Mouse (Mus musculus) heart, embryonic 13.5 days (tissue): ENCODE data around the gene Prkn. TPM values are rescaled to one million over a fixed set of nuclear protein-coding genes. Genes with fewer than 3 reads are reported as not detected.

Source experiments
- ATAC-seq: fragments of 200-750 bp; cut with Nextera tagmentation; 2 replicates; pipeline ENCODE4 v1.8.0; 2017; ENCODE audit warnings: moderate TSS enrichment; ENCODE audit not compliant: insufficient number of reproducible peaks, low FRiP score, low TSS enrichment; ENCODE audit errors: extremely low read depth
- H3K27ac ChIP-seq: fragments of 300-500 bp; sonication (generic); replicated peaks from 2 replicates; pipeline ENCODE4 v1.5.1; 2015; ENCODE audit warnings: moderate library complexity, mild to moderate bottlenecking, inconsistent platforms
- H3K27me3 ChIP-seq: fragments of 300-500 bp; sonication (generic); replicated peaks from 2 replicates; pipeline ENCODE4 v1.6.1; 2015; ENCODE audit warnings: mild to moderate bottlenecking, inconsistent platforms
- H3K36me3 ChIP-seq: fragments of 300-500 bp; sonication (generic); 2 replicates; pipeline ENCODE4 v1.6.1; 2015; ENCODE audit warnings: mild to moderate bottlenecking, inconsistent platforms
- H3K4me1 ChIP-seq: fragments of 300-500 bp; sonication (generic); 2 replicates; pipeline ENCODE4 v1.6.1; 2015; ENCODE audit warnings: inconsistent platforms
- H3K4me2 ChIP-seq: fragments of 300-500 bp; sonication (generic); 2 replicates; pipeline ENCODE4 v1.6.1; 2015; ENCODE audit warnings: inconsistent platforms, mild to moderate bottlenecking, moderate library complexity
- H3K4me3 ChIP-seq: fragments of 300-500 bp; sonication (generic); 2 replicates; pipeline ENCODE4 v1.5.1; 2015; ENCODE audit warnings: moderate library complexity, mild to moderate bottlenecking, inconsistent platforms
- H3K9ac ChIP-seq: fragments of 300-500 bp; sonication (generic); 2 replicates; pipeline ENCODE4 v1.6.1; 2015; ENCODE audit warnings: inconsistent platforms, mild to moderate bottlenecking, moderate library complexity
- H3K9me3 ChIP-seq: fragments of 300-500 bp; sonication (generic); 2 replicates; pipeline ENCODE4 v1.6.1; 2016; ENCODE audit warnings: inconsistent platforms
- WGBS: fragments of 180-500 bp; shearing (Covaris S2); methylation state at CpG from one replicate; pipeline ENCODE4 v1.1.7; 2015; ENCODE audit warnings: mixed read lengths; 5-methylcytosine and 5-hydroxymethylcytosine counted together
- polyA plus RNA-seq: library from polyadenylated mRNA; unstranded; fragments of >200 nt; fragmentation: Nextera tagmentation; extraction: Ambion mirVana; gene quantifications from 2 replicates; pipeline ENCODE4 v1.2.1, GENCODE M21; 2015

Gene Prkn
- polyA plus RNA-seq, 1 experiment from 2014 or later = 1.8 TPM

DNA sequence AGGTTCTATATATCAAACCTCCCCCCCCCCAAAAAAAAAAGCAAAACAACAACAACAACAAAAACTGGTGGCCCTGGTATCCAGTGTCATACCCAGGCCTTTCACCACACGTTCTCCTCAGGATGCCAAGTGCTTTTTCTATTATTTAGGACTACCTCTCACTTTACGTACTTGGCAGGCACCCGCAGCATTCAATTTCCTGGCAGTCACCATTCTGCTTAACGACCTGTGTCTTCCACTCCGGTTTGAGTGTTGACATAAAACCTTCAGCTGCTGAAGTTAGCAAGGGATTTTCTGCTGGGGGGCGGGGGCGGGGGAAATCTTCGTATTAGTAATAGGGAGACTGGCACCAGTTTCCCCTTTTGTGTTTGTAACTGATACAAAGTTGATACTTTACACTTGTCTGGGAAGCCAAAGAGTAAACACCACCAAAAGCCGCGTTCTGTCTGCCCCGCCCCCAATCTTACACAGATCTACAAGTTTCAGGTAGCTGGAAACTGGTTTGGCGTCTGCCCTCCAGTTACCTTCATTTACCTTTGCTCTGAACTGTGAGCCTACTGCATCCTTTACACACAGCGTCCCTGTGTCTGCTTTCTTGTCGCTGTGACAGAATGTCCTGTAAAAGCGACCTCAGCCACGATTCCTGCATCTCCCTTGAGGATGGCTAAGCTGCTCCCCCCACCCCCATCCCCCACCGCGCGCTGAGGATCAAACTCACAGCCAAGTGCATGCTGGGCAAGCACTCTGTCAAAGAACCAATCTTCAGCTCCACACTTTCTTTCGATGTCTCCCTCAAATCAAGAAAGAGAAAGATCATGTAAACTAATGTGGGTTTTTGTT is 1240.7 kb downstream of the Prkn start:
- no peak for ATAC-seq
- H3K27me3 ChIP-seq = no peaks in the 10 kb centered on the region

DNA sequence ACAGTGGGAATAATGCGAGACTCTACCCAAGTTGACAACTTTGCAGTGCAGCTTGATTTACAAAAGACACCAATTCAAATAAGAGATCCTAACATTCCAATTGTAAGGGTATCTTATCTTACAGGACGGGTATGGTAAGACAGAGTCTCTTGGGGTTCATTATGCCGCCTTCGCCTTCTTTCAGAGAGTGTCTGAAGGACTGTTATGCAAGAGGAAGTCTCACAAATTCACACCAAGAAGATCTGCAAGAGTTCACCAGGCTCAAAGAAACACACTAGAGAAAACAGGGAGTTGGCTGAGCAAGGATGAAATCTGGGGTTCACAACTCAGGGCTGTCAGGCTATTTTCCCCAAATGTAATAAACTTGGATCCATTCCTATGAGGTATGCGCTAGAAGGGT is 1242.0 kb downstream of the Prkn start:
- H3K36me3 ChIP-seq = no peaks in the 10 kb centered on the region
- no peak overlapping the region for H3K9ac ChIP-seq
- H3K27me3 ChIP-seq = no peaks in the 10 kb centered on the region
- H3K9me3 ChIP-seq = no peaks in the 10 kb centered on the region
- WGBS = 64% methylated on average over 5 of the region's 5 CpGs
- no peaks in the 10 kb centered on the region for H3K4me1 ChIP-seq
- no peak overlapping the region for H3K4me3 ChIP-seq
- no peak overlapping the region for H3K4me2 ChIP-seq
- ATAC-seq = no peak
- no peak overlapping the region for H3K27ac ChIP-seq

More for the DNA sequence above, 1240.7 kb downstream of the Prkn start:
- 39% methylated on average over 20 of the region's 20 CpGs for WGBS
- Histone ChIP-seq H3K9ac (no peak overlapping the region), H3K9me3 (no peaks in the 10 kb centered on the region), H3K4me1 (no peaks in the 10 kb centered on the region), H3K36me3 (no peaks in the 10 kb centered on the region), H3K4me2 (0 out of 2 replicates have a peak overlapping the region, but pooled peaks have one; percentile 5), H3K4me3 (no peak overlapping the region), H3K27ac (no peak overlapping the region)

DNA sequence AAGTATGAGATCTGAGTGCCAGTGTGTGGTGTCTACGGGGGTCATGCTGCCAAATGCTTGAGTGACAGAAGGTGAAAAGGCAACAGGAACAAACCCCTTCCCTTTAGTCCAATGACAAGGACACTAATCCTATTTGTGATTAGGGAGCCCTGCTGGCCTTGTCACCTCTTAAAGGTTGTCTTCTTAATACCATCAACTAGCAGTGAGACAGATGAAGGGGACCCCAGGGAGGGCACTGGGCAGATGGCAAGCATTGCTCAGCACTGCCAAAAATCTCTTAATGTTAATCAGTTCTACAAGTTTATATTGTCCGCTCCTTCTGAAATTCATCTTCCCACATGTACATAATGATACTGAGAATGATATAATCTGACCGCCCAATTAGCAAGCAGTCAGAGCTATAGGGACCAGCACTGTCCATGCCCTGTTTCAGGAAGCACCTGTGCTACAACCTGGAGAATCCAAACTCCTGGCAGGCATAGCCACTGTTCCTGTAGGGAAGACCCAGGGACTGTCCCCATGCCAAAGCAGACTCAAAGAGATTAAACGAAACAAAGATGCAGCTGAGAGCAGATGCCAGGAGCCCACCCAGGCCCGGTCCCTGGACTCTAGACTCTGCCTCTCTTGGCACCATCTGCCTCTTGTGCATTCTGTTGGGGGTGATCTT is 1250.2 kb downstream of the Prkn start:
- 56% methylated on average over 5 of the region's 5 CpGs for WGBS
- no peak overlapping the region for H3K27ac ChIP-seq

DNA sequence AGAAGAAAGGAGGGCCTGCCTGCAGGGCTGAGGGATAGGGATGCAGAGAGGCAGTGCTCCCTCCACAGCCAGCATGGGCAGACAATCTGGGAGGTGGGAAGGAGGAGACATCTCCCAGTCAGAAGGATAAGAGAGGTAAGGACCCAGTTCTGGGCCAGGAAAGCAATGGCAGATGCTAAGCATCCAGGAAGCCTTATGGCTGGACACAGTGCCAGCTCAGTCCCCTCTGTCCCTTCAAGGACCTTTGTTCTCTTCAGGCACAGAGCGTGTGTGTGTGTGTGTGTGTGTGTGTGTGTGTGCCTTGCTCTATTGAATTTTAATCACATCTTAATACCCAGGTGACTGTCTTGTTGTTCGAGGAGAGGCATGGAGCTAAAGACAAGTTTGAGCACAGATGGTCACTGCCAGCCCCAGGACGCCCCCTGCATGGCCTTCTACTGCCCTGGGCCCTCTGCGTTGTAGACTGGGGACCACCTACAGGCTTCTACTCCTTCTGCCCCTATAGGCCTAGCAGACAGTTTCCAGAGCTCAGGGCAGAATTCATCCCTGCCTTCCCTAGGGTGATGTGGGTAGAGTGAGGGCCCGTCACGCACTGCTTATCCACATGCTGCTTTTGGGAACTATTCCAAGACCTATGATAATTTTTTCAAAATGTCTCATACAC is 1252.8 kb downstream of the Prkn start:
- no peaks in the 10 kb centered on the region for H3K9me3 ChIP-seq
- H3K4me2 ChIP-seq = no peak overlapping the region
- no peaks in the 10 kb centered on the region for H3K36me3 ChIP-seq
- H3K4me3 ChIP-seq = no peak overlapping the region
- ATAC-seq = no peak
- no peak overlapping the region for H3K9ac ChIP-seq
- WGBS = 71% methylated on average over 6 of the region's 6 CpGs
- H3K27me3 ChIP-seq = peaks cover 6% of the 10 kb centered on the region
- H3K27ac ChIP-seq = no peak overlapping the region
- H3K4me1 ChIP-seq = no peaks in the 10 kb centered on the region

More for the DNA sequence above, 1250.2 kb downstream of the Prkn start:
- Histone ChIP-seq H3K4me1 (no peaks in the 10 kb centered on the region), H3K4me2 (no peak overlapping the region), H3K9me3 (no peaks in the 10 kb centered on the region), H3K27me3 (peaks cover 6% of the 10 kb centered on the region), H3K9ac (no peak overlapping the region), H3K36me3 (no peaks in the 10 kb centered on the region), H3K4me3 (no peak overlapping the region)
- ATAC-seq = no peak

DNA sequence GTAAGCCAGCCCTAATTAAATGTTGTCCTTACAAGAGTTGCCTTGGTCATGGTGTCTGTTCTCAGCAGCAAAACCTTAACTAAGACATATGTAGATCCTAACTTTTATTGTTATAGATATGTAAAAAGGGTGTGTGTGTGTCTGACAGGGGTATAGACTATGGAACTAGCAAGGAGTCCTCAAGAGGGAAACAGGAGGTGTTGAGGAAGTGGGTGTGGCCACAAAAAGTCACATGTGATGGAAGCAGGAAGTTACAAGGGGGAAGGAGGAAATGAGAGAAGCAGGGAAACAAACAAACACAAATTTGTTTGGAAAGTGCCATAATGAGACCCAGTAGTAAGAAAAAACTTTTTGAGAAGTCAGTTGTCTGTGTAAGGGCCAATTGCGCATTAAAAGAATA is 1253.8 kb downstream of the Prkn start:
- no peak overlapping the region for H3K9ac ChIP-seq
- H3K36me3 ChIP-seq = no peaks in the 10 kb centered on the region
- 90% methylated on average over 1 of the region's 1 CpGs for WGBS
- no peak for ATAC-seq
- no peak overlapping the region for H3K4me2 ChIP-seq
- H3K4me3 ChIP-seq = no peak overlapping the region
- no peaks in the 10 kb centered on the region for H3K9me3 ChIP-seq
- H3K27me3 ChIP-seq = peaks cover 6% of the 10 kb centered on the region
- no peaks in the 10 kb centered on the region for H3K4me1 ChIP-seq
- no peak overlapping the region for H3K27ac ChIP-seq

DNA sequence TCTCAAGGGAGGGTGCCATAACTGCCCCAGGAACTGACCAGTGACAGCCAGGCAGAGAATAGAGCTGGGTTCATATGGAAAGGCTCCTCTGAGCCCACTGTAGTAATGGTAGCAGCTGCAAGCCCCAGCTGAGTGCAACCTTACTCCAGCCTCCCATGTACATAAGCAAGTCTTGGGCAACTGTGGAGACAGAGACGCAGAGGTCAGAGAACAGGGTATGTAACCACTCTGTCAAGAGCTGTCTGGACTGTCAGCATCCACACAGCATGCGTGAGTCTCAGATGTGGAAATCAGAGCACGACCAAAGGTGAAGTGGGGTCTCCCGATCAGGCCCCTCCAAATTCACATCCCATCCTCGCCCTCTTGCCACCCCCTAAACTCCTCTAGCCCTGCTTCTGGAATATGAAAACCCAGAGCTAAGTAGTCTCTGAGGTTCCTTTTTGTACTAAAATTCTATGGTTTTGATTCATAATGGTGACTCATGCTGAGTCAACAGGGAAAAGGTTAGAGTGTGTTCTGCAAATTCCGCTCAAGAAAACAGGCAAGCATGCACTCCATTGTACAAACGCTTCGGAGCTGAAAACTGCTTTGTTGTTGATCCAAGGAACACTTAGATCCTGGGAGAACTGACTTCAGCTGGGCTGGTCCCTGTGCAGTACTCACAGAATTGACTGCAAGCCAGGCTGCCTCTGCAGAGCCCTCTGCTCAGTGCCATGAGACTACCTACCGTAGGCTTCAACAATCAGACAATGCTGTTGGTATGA is 1254.8 kb downstream of the Prkn start:
- 85% methylated on average over 9 of the region's 9 CpGs for WGBS
- Histone ChIP-seq H3K9me3 (peaks cover 5% of the 10 kb centered on the region; the same call in 1 of the 2 replicates), H3K36me3 (no peaks in the 10 kb centered on the region), H3K4me2 (no peak overlapping the region), H3K27me3 (peaks cover 6% of the 10 kb centered on the region), H3K4me3 (no peak overlapping the region), H3K4me1 (no peaks in the 10 kb centered on the region), H3K27ac (no peak overlapping the region), H3K9ac (no peak overlapping the region)
- ATAC-seq = no peak

DNA sequence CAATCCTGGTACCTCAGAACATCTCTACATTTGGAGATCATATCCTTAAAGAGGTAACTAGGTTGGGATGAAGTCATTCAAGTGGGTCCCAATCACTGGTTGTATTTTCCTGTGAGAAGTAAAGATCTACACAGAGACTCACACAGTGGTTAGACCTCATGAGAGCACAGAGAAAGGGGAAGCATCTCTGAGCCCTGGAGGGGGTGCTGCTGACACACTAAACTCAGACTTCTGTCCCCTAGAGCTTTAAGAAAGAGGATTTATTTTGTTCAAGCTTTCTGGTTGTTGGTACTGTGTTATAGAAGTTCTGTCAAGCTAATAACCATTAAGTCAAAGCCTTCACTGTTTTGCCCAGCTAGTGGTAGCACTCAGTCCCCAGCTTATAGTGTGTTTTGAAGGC is 1259.2 kb downstream of the Prkn start:
- Histone ChIP-seq H3K9me3 (peaks cover 14% of the 10 kb centered on the region; the same call in 1 of the 2 replicates), H3K9ac (no peak overlapping the region)
- no peak for ATAC-seq

DNA sequence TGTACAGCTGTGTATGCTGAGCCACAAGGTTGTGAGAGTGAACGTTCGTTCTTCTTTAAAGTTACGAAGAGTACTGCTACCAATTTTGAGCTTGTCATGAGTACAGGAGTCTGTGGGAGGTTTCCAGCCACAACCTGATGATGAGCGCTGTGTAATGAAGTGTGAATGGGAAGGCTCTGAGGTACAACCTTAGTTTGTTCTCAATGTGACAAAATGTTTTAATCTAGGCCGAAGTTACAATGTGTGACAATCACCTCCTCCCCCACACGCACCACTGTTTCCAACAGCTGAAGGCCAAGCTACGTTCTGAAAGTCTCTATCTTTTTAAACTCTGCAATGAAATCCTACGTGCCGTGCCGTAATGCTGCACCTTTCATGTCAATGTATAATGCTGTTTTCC is 1262.1 kb downstream of the Prkn start:
- Histone ChIP-seq H3K36me3 (no peaks in the 10 kb centered on the region), H3K9me3 (peaks cover 14% of the 10 kb centered on the region; the same call in 1 of the 2 replicates), H3K27ac (no peak overlapping the region), H3K4me1 (no peaks in the 10 kb centered on the region), H3K9ac (no peak overlapping the region), H3K4me2 (no peak overlapping the region), H3K4me3 (no peak overlapping the region), H3K27me3 (0 out of 2 replicates have a peak, but pooled peaks cover 3% of the 10 kb centered on the region)
- ATAC-seq = no peak
- WGBS = 88% methylated on average over 10 of the region's 10 CpGs

More for the DNA sequence above, 1259.2 kb downstream of the Prkn start:
- no peaks in the 10 kb centered on the region for H3K36me3 ChIP-seq
- H3K27ac ChIP-seq = no peak overlapping the region
- H3K4me1 ChIP-seq = no peaks in the 10 kb centered on the region
- H3K4me2 ChIP-seq = no peak overlapping the region
- no peak overlapping the region for H3K4me3 ChIP-seq
- H3K27me3 ChIP-seq = no peaks in the 10 kb centered on the region

DNA sequence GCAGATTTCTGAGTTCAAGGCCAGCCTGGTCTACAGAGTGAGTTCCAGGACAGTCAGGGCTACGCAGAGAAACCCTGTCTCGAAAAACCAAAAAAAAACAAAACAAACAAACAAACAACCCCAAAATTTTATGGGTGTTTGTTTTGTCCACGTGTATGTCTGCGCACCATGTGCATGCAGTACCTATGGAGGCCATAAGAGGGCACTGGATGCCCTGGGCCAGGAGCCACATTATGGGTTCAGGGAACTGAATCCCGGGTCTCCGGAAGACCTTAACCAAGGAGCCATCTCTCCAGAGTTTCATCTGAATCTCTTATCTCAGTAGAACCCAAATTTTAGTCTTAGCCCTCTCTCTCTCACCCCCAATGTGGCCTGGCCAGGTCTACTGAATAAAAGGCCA is 1263.6 kb downstream of the Prkn start:
- H3K4me2 ChIP-seq = no peak overlapping the region
- no peak overlapping the region for H3K4me3 ChIP-seq
- peaks cover 14% of the 10 kb centered on the region; the same call in 1 of the 2 replicates for H3K9me3 ChIP-seq
- no peak overlapping the region for H3K27ac ChIP-seq
- H3K9ac ChIP-seq = no peak overlapping the region
- WGBS = 73% methylated on average over 6 of the region's 6 CpGs
- no peaks in the 10 kb centered on the region for H3K4me1 ChIP-seq
- H3K36me3 ChIP-seq = no peaks in the 10 kb centered on the region
- H3K27me3 ChIP-seq = 0 out of 2 replicates have a peak, but pooled peaks cover 3% of the 10 kb centered on the region
- ATAC-seq = no peak

DNA sequence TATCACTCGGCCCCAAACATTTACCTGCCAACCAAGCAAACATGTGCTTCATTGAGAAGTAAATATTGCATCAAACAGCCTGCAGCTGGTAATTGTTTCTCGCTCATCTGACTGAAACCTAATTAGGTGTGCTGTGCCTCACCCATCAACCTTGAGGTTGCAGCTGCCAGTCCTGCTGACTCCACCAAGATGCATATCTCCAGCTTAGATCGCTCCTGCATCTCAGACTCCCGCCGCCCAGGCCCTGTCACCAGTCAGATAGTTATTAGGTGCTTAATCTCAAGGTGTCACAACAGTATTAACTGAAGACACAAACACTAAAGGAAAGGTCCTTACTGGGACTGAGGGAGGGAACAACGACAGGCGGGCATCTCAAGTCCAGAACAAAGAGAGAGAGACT is 1264.1 kb downstream of the Prkn start:
- no peak overlapping the region for H3K27ac ChIP-seq
- no peak overlapping the region for H3K4me3 ChIP-seq
- no peaks in the 10 kb centered on the region for H3K36me3 ChIP-seq
- no peak overlapping the region for H3K9ac ChIP-seq
- ATAC-seq = no peak
- 62% methylated on average over 7 of the region's 7 CpGs for WGBS
- H3K4me1 ChIP-seq = no peaks in the 10 kb centered on the region
- H3K27me3 ChIP-seq = 0 out of 2 replicates have a peak, but pooled peaks cover 3% of the 10 kb centered on the region
- H3K4me2 ChIP-seq = no peak overlapping the region
- H3K9me3 ChIP-seq = peaks cover 14% of the 10 kb centered on the region; the same call in 1 of the 2 replicates

DNA sequence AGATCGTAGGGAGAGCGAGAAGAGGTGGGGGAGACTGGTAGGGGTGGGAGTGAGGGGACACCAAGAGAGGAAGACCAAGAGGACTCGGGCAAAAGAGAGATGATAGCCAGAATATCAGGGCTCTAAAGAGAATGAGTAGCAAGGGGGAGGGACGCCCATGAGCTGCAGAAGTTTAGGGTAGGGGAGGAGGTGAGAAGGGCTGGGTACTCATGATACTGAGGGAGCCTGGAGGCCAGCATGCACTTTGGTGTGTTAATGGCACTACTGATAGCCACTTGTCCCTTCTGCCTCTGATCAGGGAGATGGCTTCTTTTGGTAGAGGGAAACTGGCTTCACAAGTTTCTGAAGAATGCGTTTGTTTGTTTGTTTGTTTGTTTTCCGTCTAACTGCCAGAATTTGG is 1264.5 kb downstream of the Prkn start:
- Histone ChIP-seq H3K4me2 (no peak overlapping the region), H3K4me3 (no peak overlapping the region), H3K27me3 (0 out of 2 replicates have a peak, but pooled peaks cover 3% of the 10 kb centered on the region), H3K27ac (no peak overlapping the region), H3K9ac (no peak overlapping the region), H3K9me3 (peaks cover 12% of the 10 kb centered on the region; the same call in 1 of the 2 replicates), H3K4me1 (no peaks in the 10 kb centered on the region), H3K36me3 (no peaks in the 10 kb centered on the region)
- no peak for ATAC-seq
- 72% methylated on average over 6 of the region's 6 CpGs for WGBS
